Comparison of ENCODE assay signal across 8 mouse cellular contexts in the genomic region with DNA sequence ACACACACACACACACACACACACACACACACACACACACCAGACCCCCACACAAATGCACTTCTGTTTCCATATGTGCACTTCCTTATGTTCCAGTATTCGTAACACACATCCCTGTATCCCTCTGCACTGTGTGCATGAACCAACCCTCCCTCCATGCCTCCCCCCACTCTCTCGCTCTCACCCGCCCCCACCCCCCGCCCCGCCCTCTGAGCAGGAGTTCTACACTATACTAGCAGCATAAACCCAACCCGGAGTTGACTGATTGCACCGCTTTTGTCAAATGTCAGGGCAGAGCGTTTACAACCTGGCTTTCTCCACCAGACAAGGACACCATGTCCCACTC.
DNase-seq lines count a peak whose midpoint lies in the region; ATAC-seq and TF ChIP-seq lines count a peak whose summit lies in the region.

No protein-coding gene starts in this region.

- no peaks in the 10 kb centered on the region for H3K36me3 ChIP-seq in embryonic facial prominence, embryonic 15.5 days
- H3K36me3 ChIP-seq in limb, embryonic 12.5 days: no peaks in the 10 kb centered on the region
- no peaks in the 10 kb centered on the region for H3K36me3 ChIP-seq in neural tube, embryonic 14.5 days (ENCODE audit: control insufficient read depth, insufficient read depth, low read length)

- peak overlapping the region; percentile 65 for H3K4me3 ChIP-seq in lung, adult 2 months (replicated peaks; ENCODE audit: extremely low read depth, low read depth, low read length)
- H3K4me3 ChIP-seq in embryonic facial prominence, embryonic 15.5 days (replicated peaks): peak overlapping the region; percentile 51
- H3K4me3 ChIP-seq in limb, embryonic 12.5 days (replicated peaks): peak overlapping the region; percentile 44
- peak overlapping the region; percentile 38; the same call in 1 of the 2 replicates for H3K4me3 ChIP-seq in neural tube, embryonic 14.5 days (ENCODE audit: low read depth, low read length)

- no peak for TF ChIP-seq POLR2A in lung, adult 2 months (IDR thresholded peaks at IDR 0.05; ENCODE audit: borderline replicate concordance, extremely low read depth, low read depth, low read length)

- TF ChIP-seq CTCF in lung, adult 2 months (IDR thresholded peaks at IDR 0.05; ENCODE audit: insufficient read depth, low read length): no peak

- no peaks in the 10 kb centered on the region for H3K27me3 ChIP-seq in embryonic facial prominence, embryonic 15.5 days
- no peaks in the 10 kb centered on the region for H3K27me3 ChIP-seq in limb, embryonic 12.5 days
- H3K27me3 ChIP-seq in neural tube, embryonic 14.5 days (ENCODE audit: control insufficient read depth, insufficient read depth, low read length): no peaks in the 10 kb centered on the region

- H3K9ac ChIP-seq in embryonic facial prominence, embryonic 15.5 days: peak overlapping the region; percentile 33; the same call in 1 of the 2 replicates
- peak overlapping the region; percentile 78 for H3K9ac ChIP-seq in limb, embryonic 12.5 days (replicated peaks)
- H3K9ac ChIP-seq in neural tube, embryonic 14.5 days (replicated peaks; ENCODE audit: low read depth, low read length): peak overlapping the region; percentile 85

- peak overlapping the region; percentile 99 for H3K27ac ChIP-seq in embryonic facial prominence, embryonic 15.5 days (replicated peaks)
- peak overlapping the region; percentile 100 for H3K27ac ChIP-seq in limb, embryonic 12.5 days
- peak overlapping the region; percentile 100 for H3K27ac ChIP-seq in neural tube, embryonic 14.5 days (ENCODE audit: low read depth, low read length)

- 0 out of 2 replicates have a peak, but pooled peaks cover 5% of the 10 kb centered on the region for H3K4me1 ChIP-seq in lung, adult 2 months (ENCODE audit: control insufficient read depth, insufficient read depth, low read length)
- H3K4me1 ChIP-seq in embryonic facial prominence, embryonic 15.5 days: peaks cover 45% of the 10 kb centered on the region
- peaks cover 42% of the 10 kb centered on the region for H3K4me1 ChIP-seq in limb, embryonic 12.5 days (replicated peaks)
- H3K4me1 ChIP-seq in neural tube, embryonic 14.5 days (ENCODE audit: control insufficient read depth, insufficient read depth, low read length): peaks cover 23% of the 10 kb centered on the region

- H3K9me3 ChIP-seq in embryonic facial prominence, embryonic 15.5 days (replicated peaks): no peaks in the 10 kb centered on the region
- no peaks in the 10 kb centered on the region for H3K9me3 ChIP-seq in limb, embryonic 12.5 days
- H3K9me3 ChIP-seq in neural tube, embryonic 14.5 days (ENCODE audit: control insufficient read depth, low read length): no peaks in the 10 kb centered on the region

- no peak for DNase-seq in lung, adult 2 months
- DNase-seq in lung, adult 18-20 months: no peak
- DNase-seq in ovary, adult 18-20 months (ENCODE audit: low spot score): no peak
- DNase-seq in cerebellum, postnatal 36 days: no peak

- peak overlapping the region; percentile 64 for H3K4me2 ChIP-seq in embryonic facial prominence, embryonic 15.5 days (replicated peaks)
- H3K4me2 ChIP-seq in limb, embryonic 12.5 days: peak overlapping the region; percentile 74
- H3K4me2 ChIP-seq in neural tube, embryonic 14.5 days (ENCODE audit: low read depth, low read length): peak overlapping the region; percentile 78

- ATAC-seq in embryonic facial prominence, embryonic 15.5 days (ENCODE audit: insufficient number of reproducible peaks, low FRiP score, low TSS enrichment, low read depth): peak; percentile 84
- ATAC-seq in limb, embryonic 12.5 days (ENCODE audit: insufficient number of reproducible peaks, insufficient read depth, low FRiP score, low TSS enrichment, low read depth): peak; percentile 90
- ATAC-seq in neural tube, embryonic 14.5 days (ENCODE audit: low read depth): peak; percentile 93
- ATAC-seq in erythroid progenitor cell, adult 5-6 weeks (replicated peaks; ENCODE audit: low FRiP score, poor library complexity, severe bottlenecking): no peak

- WGBS in lung, adult 2 months: 7% methylated on average over 8 of the region's 8 CpGs
- WGBS in embryonic facial prominence, embryonic 15.5 days: 2% methylated on average over 8 of the region's 8 CpGs
- under 1% methylated on average over 8 of the region's 8 CpGs for WGBS in limb, embryonic 12.5 days
- 2% methylated on average over 8 of the region's 8 CpGs for WGBS in neural tube, embryonic 14.5 days

Comparison
In these comparisons a context has a peak if more than half of its experiments do, and no peak if none do; other contexts are left out.
1. H3K9ac ChIP-seq: peak in every context shown above with its lines; median percentile 85 in neural tube, embryonic 14.5 days; 78 in limb, embryonic 12.5 days; 33 in embryonic facial prominence, embryonic 15.5 days.